Mouse (Mus musculus) brain, embryonic 14.5 days (tissue): ENCODE measurements around the gene Triobp. TPM values are rescaled to one million over a fixed set of nuclear protein-coding genes. Genes with fewer than 3 reads are reported as not detected.

Source experiments
- DNase-seq: peaks from one replicate; pipeline ENCODE4 v3.0.0-alpha.2; 2011; ENCODE audit warnings: low read depth
- CTCF ChIP-seq: fragments of 200-500 bp; IDR thresholded peaks from 2 replicates; pipeline ENCODE4 v1.5.1; 2012; ENCODE audit warnings: inconsistent platforms, mild to moderate bottlenecking, moderate library complexity, borderline replicate concordance; ENCODE audit not compliant: insufficient read depth, insufficient read length; ENCODE audit errors: extremely low read depth
- POLR2A ChIP-seq: fragments of 200-500 bp; IDR thresholded peaks from 2 replicates; pipeline ENCODE4 v1.6.1; 2012; ENCODE audit warnings: mild to moderate bottlenecking, inconsistent platforms, borderline replicate concordance; ENCODE audit not compliant: poor library complexity, insufficient read depth, insufficient read length, severe bottlenecking; ENCODE audit errors: extremely low read depth
- polyA plus RNA-seq: library from polyadenylated mRNA; depleted of rRNA; stranded (reverse); fragments of >200 nt; gene quantifications from 2 replicates; pipeline ENCODE4 v1.2.3, GENCODE M21; 2012

The Triobp gene
- polyA plus RNA-seq, 1 experiment = 74.5 TPM

- DNase-seq = no peak
- TF ChIP-seq CTCF = no peak
- TF ChIP-seq POLR2A = no peak
These were observed 20.3 kb upstream of the Triobp start for GRCm38 (mm10) chr15:78927021-78927787.

GRCm38 (mm10) chr15:78927788-78928457 is 19.6 kb upstream of the Triobp start:
- DNase-seq = peak; percentile 86
- no peak for TF ChIP-seq CTCF
- TF ChIP-seq POLR2A = no peak

DNA sequence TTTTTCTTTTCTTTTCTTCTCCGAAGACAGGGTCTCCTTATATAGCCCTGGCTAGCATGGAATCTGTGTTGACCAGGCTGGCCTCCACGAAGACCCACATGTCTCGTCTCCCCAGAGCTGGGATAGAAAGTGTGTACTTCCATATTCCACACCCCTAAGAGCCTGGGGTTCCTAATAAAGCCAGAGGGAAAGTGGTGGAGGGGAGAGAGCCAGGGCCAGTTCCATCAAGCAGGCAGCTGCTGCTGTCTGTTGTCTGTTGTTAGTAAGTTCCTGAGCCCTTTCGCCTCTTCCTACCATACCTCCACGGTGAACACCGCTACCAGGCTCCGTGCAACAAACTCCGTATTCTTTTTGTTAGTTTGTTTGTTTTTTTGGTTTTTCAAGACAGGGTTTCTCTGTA is 19.0 kb upstream of the Triobp start:
- no peak for DNase-seq
- TF ChIP-seq POLR2A (no peak), CTCF (no peak)

- DNase-seq = no peak
- no peak for TF ChIP-seq POLR2A
- no peak for TF ChIP-seq CTCF
These were observed 17.3 kb upstream of the Triobp start for GRCm38 (mm10) chr15:78930192-78930706.

DNA sequence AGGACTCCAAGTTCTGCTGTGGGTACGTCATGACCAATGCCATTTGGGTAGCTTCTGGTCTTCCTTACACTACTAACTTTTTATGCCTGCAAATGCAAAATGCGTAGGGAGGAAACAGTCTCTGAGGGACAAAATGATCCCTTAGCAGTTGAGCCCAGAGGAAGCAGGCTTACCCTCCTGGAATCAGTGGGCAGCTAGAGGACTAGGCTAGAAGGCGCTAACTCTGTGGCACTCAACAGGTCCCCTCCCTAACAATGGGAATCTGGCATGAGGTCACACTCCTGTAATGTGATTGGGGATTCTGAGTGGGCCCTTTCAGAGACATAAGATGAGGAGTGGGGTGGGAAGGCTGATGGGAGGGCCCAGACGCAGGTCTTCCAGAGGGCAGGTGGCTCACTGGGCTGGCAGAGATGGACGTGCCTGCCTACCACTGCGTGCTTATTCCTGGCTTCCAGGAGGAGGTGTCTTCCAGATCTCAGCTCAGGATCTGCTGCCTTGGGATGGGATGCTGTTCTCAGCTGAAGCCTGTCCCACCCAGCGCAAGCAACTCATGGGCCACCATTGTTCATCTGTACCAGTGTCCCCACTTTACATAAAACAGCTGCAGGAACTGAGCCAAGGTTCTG is 16.6 kb upstream of the Triobp start:
- TF ChIP-seq POLR2A (no peak), CTCF (no peak)
- no peak for DNase-seq

GRCm38 (mm10) chr15:78931577-78931976 is 15.9 kb upstream of the Triobp start:
- peak; percentile 54; the same call in 1 of the 2 replicates for TF ChIP-seq CTCF
- no peak for TF ChIP-seq POLR2A
- no peak for DNase-seq

- DNase-seq = peak; percentile 97
- TF ChIP-seq POLR2A = peak; percentile 43; the same call in 1 of the 2 replicates
- TF ChIP-seq CTCF = peak; percentile 36; the same call in 1 of the 2 replicates
These were observed 12.7 kb upstream of the Triobp start, which contains the start of gene Nol12 for GRCm38 (mm10) chr15:78934784-78935320. Nol12 (plus strand) TSS chr15:78934933.

DNA sequence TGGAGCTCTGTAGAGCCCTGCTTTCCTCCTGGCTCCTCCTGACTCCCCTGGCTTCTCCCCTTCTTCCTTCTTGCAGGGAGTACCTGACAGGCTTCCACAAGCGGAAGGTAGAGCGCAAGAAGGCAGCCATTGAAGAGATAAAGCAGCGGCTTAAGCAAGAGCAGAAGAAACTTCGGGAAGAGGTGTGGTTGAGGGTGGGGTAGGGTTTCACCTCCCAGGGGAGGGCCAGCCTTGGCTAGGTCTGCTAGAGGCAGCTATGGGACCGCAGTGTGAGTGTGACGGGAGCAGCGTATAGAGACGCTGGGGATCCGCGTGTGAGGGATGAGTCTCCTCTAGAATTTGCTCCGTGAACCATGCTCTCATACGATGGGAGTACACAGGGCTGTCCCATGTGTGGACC is 11.1 kb upstream of the Triobp start:
- no peak for DNase-seq
- TF ChIP-seq CTCF = no peak
- TF ChIP-seq POLR2A = no peak

DNA sequence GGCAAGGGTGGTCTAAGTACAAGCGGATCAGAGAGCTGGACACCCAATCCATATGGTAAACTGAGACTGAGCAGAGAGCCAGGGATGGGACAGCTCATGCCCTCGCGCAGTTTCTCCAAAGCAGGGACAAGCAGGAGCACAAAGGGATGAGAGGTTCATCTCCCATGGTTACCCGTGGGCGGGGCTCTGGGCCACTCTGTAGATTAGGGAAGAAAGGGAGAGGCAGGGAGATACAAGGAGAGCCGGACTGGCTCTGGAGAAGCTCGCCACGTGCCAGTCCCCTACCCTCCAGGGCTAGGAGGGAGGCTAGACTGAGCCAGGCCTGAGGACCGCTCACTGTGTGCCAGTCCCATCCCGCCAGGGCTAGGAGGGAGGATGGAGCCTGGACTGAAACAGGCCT is 10.2 kb upstream of the Triobp start:
- no peak for TF ChIP-seq CTCF
- no peak for DNase-seq

DNA sequence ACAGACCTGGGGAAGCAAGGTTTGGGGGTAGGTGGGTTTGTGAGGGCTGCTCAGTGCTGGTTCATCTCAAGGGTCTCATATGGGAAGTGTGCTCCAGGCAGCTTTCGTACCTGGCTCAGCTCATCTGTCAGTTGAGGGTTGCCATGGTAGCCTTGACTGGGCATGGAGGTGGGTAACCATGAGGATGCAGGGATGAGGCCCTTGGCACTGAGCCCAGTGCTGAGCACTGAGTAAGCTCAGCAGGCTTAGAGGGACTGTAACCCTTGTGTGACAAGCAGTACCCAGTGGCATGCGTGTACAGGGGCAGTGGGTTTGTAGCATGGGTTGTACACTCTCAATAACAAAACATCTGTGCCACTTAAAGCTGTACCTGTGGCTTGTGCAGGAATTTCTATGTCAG is 9.6 kb upstream of the Triobp start:
- TF ChIP-seq POLR2A (no peak), CTCF (no peak)

GRCm38 (mm10) chr15:78940325-78940724 is 7.2 kb upstream of the Triobp start:
- no peak for DNase-seq
- TF ChIP-seq CTCF = no peak
- no peak for TF ChIP-seq POLR2A

More for the DNA sequence above, 9.6 kb upstream of the Triobp start:
- DNase-seq = no peak
